Mouse (Mus musculus) gonadal fat pad, adult 2 months (tissue): ENCODE results near the gene 1700017B05Rik. TPM values are rescaled to one million over a fixed set of nuclear protein-coding genes. Genes with fewer than 3 reads are reported as not detected.
"Not testable (repeated sequence)": the region's sequence is repeated elsewhere in the genome, so short reads cannot be mapped to it uniquely, and the experiment has no call there.

Experiments used
- DNase-seq: peaks from one replicate; pipeline ENCODE4 v3.0.0-alpha.2; 2012; ENCODE audit warnings: low read depth
- polyA plus RNA-seq: library from polyadenylated mRNA; depleted of rRNA; stranded (reverse); fragments of >200 nt; gene quantifications from 2 replicates; pipeline ENCODE4 v1.2.3, GENCODE M21; 2012; rRNA removed

1700017B05Rik gene
- polyA plus RNA-seq, 1 experiment, result 8.2 TPM

- DNase-seq, result no peak
Measured at GRCm38 (mm10) chr9:57220356-57220755, 42.1 kb downstream of the 1700017B05Rik start.

- no peak for DNase-seq
Measured at GRCm38 (mm10) chr9:57219511-57219910, 42.9 kb downstream of the 1700017B05Rik start.

- DNase-seq, result no peak
Measured at GRCm38 (mm10) chr9:57218776-57219175, 43.6 kb downstream of the 1700017B05Rik start.

- DNase-seq, result no peak
Measured at GRCm38 (mm10) chr9:57217220-57217619, 45.2 kb downstream of the 1700017B05Rik start.

- no peak for DNase-seq
Measured at GRCm38 (mm10) chr9:57214500-57214899, 47.9 kb downstream of the 1700017B05Rik start.

GRCm38 (mm10) chr9:57212448-57213222, 49.8 kb downstream of the 1700017B05Rik start:
- DNase-seq, result no peak

- DNase-seq, result no peak
Measured at GRCm38 (mm10) chr9:57209316-57209715, 53.1 kb downstream of the 1700017B05Rik start.

GRCm38 (mm10) chr9:57206896-57207295, 55.5 kb downstream of the 1700017B05Rik start:
- no peak for DNase-seq

- not testable (repeated sequence) for DNase-seq
Measured at GRCm38 (mm10) chr9:57203571-57203970, 58.8 kb downstream of the 1700017B05Rik start.

Other genes starting within 250 kb of the 1700017B05Rik start
- gene Sin3a, start 190.6 kb downstream of the 1700017B05Rik start, polyA plus RNA-seq, result 65.9 and 79.2 TPM in 2 replicates
- gene Man2c1, start 131.9 kb downstream of the 1700017B05Rik start, polyA plus RNA-seq, result 182 and 217 TPM in 2 replicates
- 9.4 and 9.9 TPM in 2 replicates for gene Neil1, start 114.3 kb downstream of the 1700017B05Rik start, polyA plus RNA-seq
- 139 and 197 TPM in 2 replicates for gene Commd4, start 104.3 kb downstream of the 1700017B05Rik start, polyA plus RNA-seq
- gene Trcg1, start 26.1 kb downstream of the 1700017B05Rik start, polyA plus RNA-seq, result not detected in 2 replicates
- gene Ppcdc, start 177.5 kb upstream of the 1700017B05Rik start, polyA plus RNA-seq, result 51.6 and 57.3 TPM in 2 replicates
- gene Scamp5, start 205.4 kb upstream of the 1700017B05Rik start, polyA plus RNA-seq, result 41.8 and 50.0 TPM in 2 replicates
- 0.74 and 0.93 TPM in 2 replicates for gene Rpp25, start 241.4 kb upstream of the 1700017B05Rik start, polyA plus RNA-seq